Mouse (Mus musculus) forebrain, embryonic 11.5 days (tissue): ENCODE data around the gene Sall2. TPM values are rescaled to one million over a fixed set of nuclear protein-coding genes. Genes with fewer than 3 reads are reported as not detected.
A peak's percentile ranks its signal among the peaks of the same experiment; 100 is the strongest.

Experiments used
- ATAC-seq: fragments of 200-750 bp; cut with Nextera tagmentation; replicated peaks from 2 replicates; pipeline ENCODE4 v1.8.0; 2017; ENCODE audit warnings: moderate TSS enrichment; ENCODE audit not compliant: low FRiP score
- DNase-seq: peaks from one replicate; pipeline ENCODE4 v3.0.0-alpha.2; 2017; ENCODE audit warnings: low spot score
- H3K27ac ChIP-seq: fragments of 300-500 bp; sonication (generic); 2 replicates; pipeline ENCODE4 v1.5.1; 2014; ENCODE audit warnings: low read depth, low read length
- H3K27me3 ChIP-seq: fragments of 300-500 bp; sonication (generic); 2 replicates; pipeline ENCODE4 v1.6.1; 2014; ENCODE audit warnings: mild to moderate bottlenecking, low read length, mixed read lengths; ENCODE audit not compliant: control insufficient read depth, insufficient read depth
- H3K36me3 ChIP-seq: fragments of 300-500 bp; sonication (generic); 2 replicates; pipeline ENCODE4 v1.6.1; 2014; ENCODE audit warnings: mild to moderate bottlenecking, low read length, moderate library complexity, mixed read lengths; ENCODE audit not compliant: control insufficient read depth, insufficient read depth
- H3K4me1 ChIP-seq: fragments of 300-500 bp; sonication (generic); replicated peaks from 2 replicates; pipeline ENCODE4 v1.6.1; 2014; ENCODE audit warnings: low read length, mixed read lengths; ENCODE audit not compliant: control insufficient read depth, insufficient read depth
- H3K4me2 ChIP-seq: fragments of 300-500 bp; sonication (generic); 2 replicates; pipeline ENCODE4 v1.6.1; 2014; ENCODE audit warnings: low read depth, mild to moderate bottlenecking, low read length, moderate library complexity, mixed read lengths; ENCODE audit not compliant: severe bottlenecking
- H3K4me3 ChIP-seq: fragments of 300-500 bp; sonication (generic); 2 replicates; pipeline ENCODE4 v1.5.1; 2014; ENCODE audit warnings: low read depth, low read length
- H3K9ac ChIP-seq: fragments of 300-500 bp; sonication (generic); 2 replicates; pipeline ENCODE4 v1.6.1; 2014; ENCODE audit warnings: low read length
- H3K9me3 ChIP-seq: fragments of 300-500 bp; sonication (generic); 2 replicates; pipeline ENCODE4 v1.6.1; 2016; ENCODE audit warnings: low read length, mixed read lengths; ENCODE audit not compliant: control insufficient read depth
- WGBS: fragments of 180-500 bp; shearing (Covaris S2); extraction: QIAGEN DNeasy Blood & Tissue Kit; methylation state at CpG from one replicate; pipeline ENCODE4 v1.1.7; 2014; 5-methylcytosine and 5-hydroxymethylcytosine counted together
- polyA plus RNA-seq: library from polyadenylated mRNA; unstranded; fragments of >200 nt; fragmentation: Nextera tagmentation; extraction: Ambion mirVana; gene quantifications from 2 replicates; pipeline ENCODE4 v1.2.1, GENCODE M21; 2014

Sall2 gene
- polyA plus RNA-seq = 75.3 and 83.6 TPM in 2 replicates

DNA sequence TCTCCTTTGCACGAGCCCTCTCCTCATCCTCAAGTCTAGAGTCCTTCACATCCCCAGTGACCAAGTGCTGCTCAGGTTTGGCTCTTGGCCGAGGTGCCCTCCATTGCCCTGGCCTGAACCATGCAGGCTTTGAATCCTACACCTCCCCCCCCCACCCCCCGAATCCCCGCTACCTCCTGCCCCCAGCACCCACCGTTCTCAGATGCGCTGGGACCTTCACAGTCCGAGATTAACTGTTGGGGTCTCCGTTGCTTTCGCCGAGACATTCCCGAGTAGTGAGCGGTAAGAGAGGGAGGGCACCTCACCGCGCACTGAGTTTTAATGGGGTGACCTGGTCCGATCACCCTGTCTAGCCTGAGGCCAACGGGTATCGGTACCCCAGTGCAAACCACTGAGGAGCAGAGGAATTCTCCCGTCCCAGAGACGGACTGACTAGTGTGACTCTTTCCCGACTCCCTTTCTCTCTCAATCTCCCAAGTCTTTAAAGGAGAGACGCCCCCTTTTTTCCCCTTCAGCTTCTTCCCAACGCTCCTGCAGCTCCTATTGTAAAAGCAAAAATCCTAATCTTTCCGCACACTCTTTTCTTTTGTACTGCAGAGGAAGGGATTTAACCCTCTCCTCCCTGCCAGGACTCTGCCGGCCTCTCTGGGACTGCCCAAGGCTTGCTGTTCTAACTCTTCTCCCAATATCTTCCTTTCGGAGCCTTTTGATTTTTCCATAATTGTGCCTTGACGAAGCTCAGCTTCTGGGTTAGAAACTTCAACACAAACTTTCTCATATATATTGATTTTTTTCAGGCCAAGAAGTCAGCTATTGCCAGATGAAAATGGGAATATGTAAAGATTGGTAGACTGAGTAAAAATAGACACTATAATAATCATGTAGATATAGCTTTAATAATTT is at the start of gene Sall2:
Gene Sall2, minus strand, starts transcription at position 853 of the 903 bp plus-strand sequence.
- Histone ChIP-seq H3K4me3 (peak within 1 kb of the TSS; percentile 65), H3K27me3 (no peaks in the 10 kb centered on the region), H3K9me3 (no peaks in the 10 kb centered on the region), H3K27ac (peak within 1 kb of the TSS; percentile 93), H3K4me1 (peaks cover 24% of the 10 kb centered on the region), H3K36me3 (no peaks in the 10 kb centered on the region), H3K9ac (peak within 1 kb of the TSS; percentile 86), H3K4me2 (peak within 1 kb of the TSS; percentile 77)
- under 1% methylated on average over 26 of the region's 26 CpGs for WGBS
- peak; percentile 70 for DNase-seq
- peak; percentile 65 for ATAC-seq

DNA sequence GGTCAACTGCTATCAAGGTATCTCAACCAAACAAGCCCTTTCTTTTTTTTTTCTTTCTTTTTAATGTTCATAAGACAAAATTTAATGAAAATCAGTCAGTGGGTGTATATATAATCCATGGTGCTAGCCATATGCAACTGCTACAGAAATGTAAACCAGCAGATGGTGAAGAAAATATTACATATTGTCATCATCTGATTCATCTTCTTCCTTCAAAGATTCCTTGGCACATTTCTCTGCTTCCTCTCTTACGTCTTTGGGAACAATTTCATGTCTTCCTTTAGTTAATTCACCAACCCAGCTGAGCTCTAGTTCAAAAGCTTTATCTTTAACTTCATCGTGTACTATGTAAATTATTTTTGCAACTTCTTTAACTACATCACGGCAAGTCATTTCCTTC is 40.2 kb upstream of the Sall2 start:
- H3K4me3 ChIP-seq = no peak overlapping the region

DNA sequence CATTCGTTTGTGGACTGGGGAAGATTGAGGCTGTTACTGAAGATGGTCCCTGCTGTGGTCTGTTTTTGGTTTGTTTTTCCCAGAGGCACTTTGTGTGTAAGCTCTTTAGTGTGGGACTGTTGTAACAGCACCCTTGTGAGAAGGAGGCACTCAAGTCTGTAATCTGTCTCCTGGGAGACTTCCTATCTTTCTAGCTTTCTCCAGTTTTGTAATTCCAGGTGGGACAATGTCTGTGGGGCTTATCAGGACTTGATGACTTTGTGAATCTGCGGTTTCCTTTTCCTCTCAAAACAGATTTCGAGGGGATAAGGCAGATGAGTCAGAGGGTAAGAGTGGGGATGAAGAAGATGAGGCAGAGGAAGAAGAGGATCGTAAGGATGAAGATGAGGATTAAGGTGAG is 27.7 kb upstream of the Sall2 start, which contains the start of gene Olfr1513:
Gene Olfr1513, minus strand, starts transcription at position 101 of the 400 bp plus-strand sequence.
- no peak for DNase-seq
- Histone ChIP-seq H3K36me3 (no peaks in the 10 kb centered on the region), H3K9me3 (no peaks in the 10 kb centered on the region), H3K27ac (no peak within 1 kb of the TSS), H3K4me2 (no peak within 1 kb of the TSS), H3K4me1 (no peaks in the 10 kb centered on the region), H3K4me3 (no peak within 1 kb of the TSS), H3K9ac (no peak within 1 kb of the TSS), H3K27me3 (no peaks in the 10 kb centered on the region)
- WGBS = 86% methylated on average over 4 of the region's 4 CpGs
- ATAC-seq = no peak

More for the DNA sequence above, 40.2 kb upstream of the Sall2 start:
- DNase-seq (no peak), ATAC-seq (no peak)
- Histone ChIP-seq H3K9ac (no peak overlapping the region), H3K4me1 (no peaks in the 10 kb centered on the region), H3K4me2 (no peak overlapping the region), H3K27ac (no peak overlapping the region), H3K27me3 (no peaks in the 10 kb centered on the region), H3K9me3 (no peaks in the 10 kb centered on the region), H3K36me3 (no peaks in the 10 kb centered on the region)
- WGBS = 89% methylated on average over 3 of the region's 3 CpGs

DNA sequence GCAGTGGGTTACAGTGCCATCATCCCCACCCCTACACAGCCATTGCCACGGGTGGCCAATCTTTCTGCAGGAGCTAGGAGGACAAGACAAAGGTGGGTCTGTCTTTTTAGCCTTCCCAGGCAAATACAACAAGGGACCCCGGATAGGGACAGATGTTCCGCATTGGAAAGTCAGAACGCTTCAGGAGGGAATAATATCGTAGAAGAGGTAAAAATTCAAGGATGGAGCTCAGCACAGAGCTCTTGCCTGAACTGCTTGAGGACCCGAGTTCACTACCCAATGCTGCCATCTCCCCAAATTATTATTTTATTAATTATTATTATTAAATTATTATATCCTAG is 10.9 kb upstream of the Sall2 start:
- WGBS = 73% methylated on average over 6 of the region's 6 CpGs
- no peaks in the 10 kb centered on the region for H3K36me3 ChIP-seq
- H3K27ac ChIP-seq = no peak overlapping the region
- no peaks in the 10 kb centered on the region for H3K4me1 ChIP-seq
- H3K4me2 ChIP-seq = no peak overlapping the region
- H3K4me3 ChIP-seq = no peak overlapping the region
- ATAC-seq (no peak), DNase-seq (no peak)
- no peaks in the 10 kb centered on the region for H3K27me3 ChIP-seq
- no peak overlapping the region for H3K9ac ChIP-seq
- H3K9me3 ChIP-seq = no peaks in the 10 kb centered on the region

DNA sequence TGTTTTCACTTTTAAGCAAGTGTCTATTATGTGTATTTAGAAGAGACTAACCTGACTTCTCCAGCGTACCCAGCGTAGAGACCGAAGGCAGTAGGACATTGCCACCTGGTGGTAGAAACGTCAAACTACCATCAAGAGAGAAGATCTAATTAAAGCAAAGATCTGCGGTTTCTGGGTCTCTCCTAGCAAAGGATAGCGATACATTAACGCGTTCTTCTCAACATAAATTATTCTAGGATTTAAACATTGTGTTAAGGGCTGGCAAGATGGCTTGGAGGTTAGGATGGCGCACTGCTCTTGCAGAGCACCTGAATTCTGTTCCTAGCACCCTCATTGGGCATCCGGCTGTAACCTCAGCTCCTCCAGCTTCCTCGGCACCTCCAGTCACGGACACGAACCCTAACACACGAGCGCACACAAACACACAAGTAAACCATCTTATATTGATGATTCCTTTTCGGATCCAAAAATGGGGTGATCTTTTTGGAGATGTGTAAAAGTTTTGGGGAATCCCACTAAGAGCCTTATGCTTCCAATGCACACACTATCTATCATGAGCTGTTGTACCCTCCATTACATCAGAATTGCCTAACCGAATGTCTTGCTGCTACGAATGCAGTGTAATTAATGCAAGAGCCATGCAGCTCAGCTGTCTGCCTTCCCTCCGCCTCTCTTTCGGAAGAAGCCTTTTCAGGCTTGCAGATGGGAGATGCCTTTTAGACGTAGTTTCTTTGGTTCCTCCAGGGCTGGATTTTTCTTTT is 10.4 kb upstream of the Sall2 start:
- ATAC-seq (peak; percentile 57), DNase-seq (no peak)
- 39% methylated on average over 21 of the region's 21 CpGs for WGBS
- Histone ChIP-seq H3K27me3 (no peaks in the 10 kb centered on the region), H3K9ac (no peak overlapping the region), H3K9me3 (no peaks in the 10 kb centered on the region), H3K36me3 (no peaks in the 10 kb centered on the region), H3K4me2 (peak overlapping the region; percentile 16; the same call in 1 of the 2 replicates), H3K4me1 (no peaks in the 10 kb centered on the region), H3K27ac (no peak overlapping the region), H3K4me3 (no peak overlapping the region)

DNA sequence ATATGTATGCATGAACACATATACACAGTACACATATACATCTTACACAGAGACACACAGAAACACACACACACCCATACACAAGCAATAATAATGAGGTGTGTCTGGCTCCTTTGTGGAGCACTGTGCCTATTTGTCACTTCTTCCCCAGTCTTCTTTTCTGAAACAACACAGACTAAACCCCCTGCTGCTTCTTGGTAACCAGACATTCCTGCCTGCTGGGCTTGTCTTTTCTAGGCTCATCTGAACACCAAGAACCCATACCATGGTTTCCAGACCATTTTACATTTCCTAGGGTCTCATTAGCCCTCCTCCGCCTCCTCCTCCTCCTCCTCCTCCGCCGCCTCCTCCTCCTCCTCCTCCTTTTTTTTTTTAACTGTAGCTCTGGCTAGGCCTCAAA is 3.6 kb upstream of the Sall2 start:
- Histone ChIP-seq H3K27me3 (no peaks in the 10 kb centered on the region), H3K9me3 (no peaks in the 10 kb centered on the region), H3K4me2 (no peak overlapping the region), H3K9ac (no peak overlapping the region), H3K36me3 (no peaks in the 10 kb centered on the region), H3K4me3 (no peak overlapping the region), H3K4me1 (peaks cover 18% of the 10 kb centered on the region), H3K27ac (peak overlapping the region; percentile 89)
- WGBS = 53% methylated on average over 2 of the region's 3 CpGs
- ATAC-seq = no peak
- DNase-seq = no peak

DNA sequence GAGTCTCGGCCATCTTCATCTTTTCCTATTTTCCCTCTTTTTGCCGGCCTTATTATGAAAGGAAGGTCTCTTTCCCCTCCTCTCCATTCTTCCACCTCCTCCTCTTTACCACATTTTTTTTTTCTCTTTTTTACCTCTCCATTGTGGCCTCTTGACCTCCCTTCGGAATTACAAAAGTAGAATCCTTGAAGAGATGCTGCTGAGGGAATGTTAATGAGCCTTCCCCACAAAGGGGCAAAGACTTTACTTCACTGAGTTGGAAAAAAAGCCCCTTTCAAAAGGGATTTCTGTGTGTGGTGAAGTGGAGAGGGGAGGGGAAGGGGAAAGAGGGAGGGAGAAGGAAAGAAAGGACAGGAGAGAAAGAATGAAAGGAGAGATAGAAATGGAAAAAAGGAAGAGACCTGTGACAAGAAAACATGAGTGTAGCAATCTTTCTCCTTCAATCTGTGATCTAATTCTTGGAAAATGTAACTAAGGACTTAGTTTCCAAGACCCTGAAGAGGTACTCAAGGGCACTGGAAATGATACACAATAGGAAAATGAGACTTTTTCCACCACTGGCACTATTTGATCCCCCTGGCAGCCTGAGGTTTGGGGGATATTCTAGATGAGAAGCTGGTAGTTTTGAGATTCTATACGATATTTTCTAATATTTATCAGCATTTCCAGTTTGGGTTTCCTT is 2.6 kb upstream of the Sall2 start:
- peak overlapping the region; percentile 43 for H3K9ac ChIP-seq
- no peak overlapping the region for H3K4me3 ChIP-seq

DNA sequence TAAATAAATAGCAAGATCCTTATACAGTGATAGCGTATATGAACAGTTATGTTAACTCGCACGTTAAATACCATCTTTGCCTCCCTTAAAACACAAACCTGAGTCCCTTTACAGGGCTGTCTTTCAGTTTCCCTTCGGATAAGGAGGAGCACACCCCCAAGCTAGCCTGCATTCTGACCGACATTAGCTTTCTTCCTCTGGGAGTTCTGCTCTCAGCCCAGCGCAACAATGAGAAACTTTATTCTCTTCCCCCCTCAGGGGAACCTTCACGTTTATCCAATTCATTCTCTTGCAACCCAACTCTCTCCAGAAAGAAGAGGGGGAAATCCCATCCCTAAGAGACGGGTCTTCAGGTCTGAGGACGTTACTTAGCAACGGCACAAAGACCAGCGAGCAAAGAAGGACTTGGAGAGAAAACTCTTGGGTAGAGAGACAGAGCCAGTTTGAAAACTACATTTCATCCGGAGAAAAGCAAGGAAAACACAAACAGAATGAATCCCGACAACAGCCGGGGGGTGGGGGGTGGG is 1.1 kb downstream of the Sall2 start:
- no peaks in the 10 kb centered on the region for H3K9me3 ChIP-seq
- no peaks in the 10 kb centered on the region for H3K27me3 ChIP-seq
- DNase-seq (no peak), ATAC-seq (peak; percentile 62)
- H3K9ac ChIP-seq = peak overlapping the region; percentile 86
- peak overlapping the region; percentile 65 for H3K4me3 ChIP-seq
- H3K27ac ChIP-seq = peak overlapping the region; percentile 93
- H3K36me3 ChIP-seq = no peaks in the 10 kb centered on the region
- H3K4me2 ChIP-seq = peak overlapping the region; percentile 77
- WGBS = 0% methylated on average over 14 of the region's 14 CpGs
- peaks cover 24% of the 10 kb centered on the region for H3K4me1 ChIP-seq

More for the DNA sequence above, 2.6 kb upstream of the Sall2 start:
- no peaks in the 10 kb centered on the region for H3K36me3 ChIP-seq
- 5% methylated on average over 4 of the region's 4 CpGs for WGBS
- H3K9me3 ChIP-seq = no peaks in the 10 kb centered on the region
- ATAC-seq = peak; percentile 39
- no peaks in the 10 kb centered on the region for H3K27me3 ChIP-seq
- H3K4me2 ChIP-seq = peak overlapping the region; percentile 37; the same call in 1 of the 2 replicates
- no peak for DNase-seq
- H3K4me1 ChIP-seq = peaks cover 18% of the 10 kb centered on the region
- H3K27ac ChIP-seq = peak overlapping the region; percentile 89
